Mouse (Mus musculus) left cerebral cortex, adult 18-20 months (tissue): Measurements from ENCODE around the gene Myo18b. TPM values are rescaled to one million over a fixed set of nuclear protein-coding genes. Genes with fewer than 3 reads are reported as not detected.

Experiments used
- DNase-seq, 2 experiments: peaks; one replicate each; pipeline ENCODE4 v3.0.0; 2021 to 2022; ENCODE audit warnings: low spot score in 2 of 2, mixed read lengths in 1 of 2
- total RNA-seq, 2 experiments: library from RNA; stranded (reverse); gene quantifications; 2 replicates each; pipeline ENCODE4 v1.2.3; 2021

The Myo18b gene
- total RNA-seq, 2 experiments from 2014 or later: 1.1 to 1.7 TPM

- no peak for DNase-seq
These were observed 255.5 kb downstream of the Myo18b start for GRCm38 (mm10) chr5:112640651-112641050.

Other genes starting within 250 kb of the Myo18b start
- gene Grk3, start 119.4 kb upstream of the Myo18b start, total RNA-seq: 10 to 100 TPM; 71.1 to 83.1 TPM
- not detected for gene Crybb2, start 173.8 kb upstream of the Myo18b start, total RNA-seq
- gene Crybb3, start 185.2 kb upstream of the Myo18b start, total RNA-seq: 1 to 10 TPM; 1.4 to 1.6 TPM